Mouse (Mus musculus): ENCODE results near the gene Micu1. TPM values are rescaled to one million over a fixed set of nuclear protein-coding genes. Genes with fewer than 3 reads are reported as not detected.

Gene Micu1
- polyA plus RNA-seq, 1 experiment from 2014 or later, result 58.0 TPM

GRCm38 (mm10) chr10:59899341-59900173 is 197.3 kb downstream of the Micu1 start:
- WGBS, result 7% methylated on average over 21 of the region's 21 CpGs
- Histone ChIP-seq H3K27me3 (ENCODE audit: poor library complexity, severe bottlenecking) (no peaks in the 10 kb centered on the region), H3K27ac (peak overlapping the region; percentile 93), H3K9me3 (no peaks in the 10 kb centered on the region), H3K4me3 (peak overlapping the region; percentile 28), H3K4me1 (peaks cover 91% of the 10 kb centered on the region), H3K36me3 (replicated peaks) (peaks cover 39% of the 10 kb centered on the region)
- peak; percentile 86 for DNase-seq (ENCODE audit: extremely low spot score, low spot score)

- no peaks in the 10 kb centered on the region for H3K9me3 ChIP-seq
- H3K27me3 ChIP-seq (ENCODE audit: poor library complexity, severe bottlenecking), result no peaks in the 10 kb centered on the region
- no peak for DNase-seq (ENCODE audit: extremely low spot score, low spot score)
- peak overlapping the region; percentile 28 for H3K4me3 ChIP-seq
- H3K36me3 ChIP-seq (replicated peaks), result peaks cover 33% of the 10 kb centered on the region
- 55% methylated on average over 4 of the region's 4 CpGs for WGBS
- H3K27ac ChIP-seq, result peak overlapping the region; percentile 93
- H3K4me1 ChIP-seq, result peaks cover 85% of the 10 kb centered on the region
These were observed 197.8 kb downstream of the Micu1 start for GRCm38 (mm10) chr10:59900174-59900435.

- H3K36me3 ChIP-seq (replicated peaks), result peaks cover 25% of the 10 kb centered on the region
- H3K27me3 ChIP-seq (ENCODE audit: poor library complexity, severe bottlenecking), result no peaks in the 10 kb centered on the region
- no peaks in the 10 kb centered on the region for H3K9me3 ChIP-seq
- H3K4me3 ChIP-seq, result no peak overlapping the region
- WGBS, result 71% methylated on average over 4 of the region's 4 CpGs
- DNase-seq (ENCODE audit: extremely low spot score, low spot score), result no peak
- peaks cover 79% of the 10 kb centered on the region for H3K4me1 ChIP-seq
- peak overlapping the region; percentile 93 for H3K27ac ChIP-seq
These were observed 198.7 kb downstream of the Micu1 start for GRCm38 (mm10) chr10:59900939-59901338.

GRCm38 (mm10) chr10:59901463-59901862 is 199.2 kb downstream of the Micu1 start:
- WGBS, result 87% methylated on average over 1 of the region's 1 CpGs
- H3K27me3 ChIP-seq (ENCODE audit: poor library complexity, severe bottlenecking), result no peaks in the 10 kb centered on the region
- H3K27ac ChIP-seq, result peak overlapping the region; percentile 93
- no peaks in the 10 kb centered on the region for H3K9me3 ChIP-seq
- H3K4me3 ChIP-seq, result no peak overlapping the region
- no peak for DNase-seq (ENCODE audit: extremely low spot score, low spot score)
- H3K4me1 ChIP-seq, result peaks cover 74% of the 10 kb centered on the region
- H3K36me3 ChIP-seq (replicated peaks), result peaks cover 20% of the 10 kb centered on the region

- H3K4me1 ChIP-seq, result peaks cover 69% of the 10 kb centered on the region
- no peaks in the 10 kb centered on the region for H3K27me3 ChIP-seq (ENCODE audit: poor library complexity, severe bottlenecking)
These were observed 199.8 kb downstream of the Micu1 start for GRCm38 (mm10) chr10:59901986-59902605.

GRCm38 (mm10) chr10:59902606-59902990 is 200.3 kb downstream of the Micu1 start:
- H3K4me3 ChIP-seq, result no peak overlapping the region
- H3K36me3 ChIP-seq (replicated peaks), result peaks cover 8% of the 10 kb centered on the region; the same call in 1 of the 2 replicates
- H3K27ac ChIP-seq, result peak overlapping the region; percentile 93
- H3K9me3 ChIP-seq, result no peaks in the 10 kb centered on the region
- no peak for DNase-seq (ENCODE audit: extremely low spot score, low spot score)
- no peaks in the 10 kb centered on the region for H3K27me3 ChIP-seq (ENCODE audit: poor library complexity, severe bottlenecking)
- peaks cover 69% of the 10 kb centered on the region for H3K4me1 ChIP-seq
- WGBS, result 72% methylated on average over 8 of the region's 8 CpGs

More at GRCm38 (mm10) chr10:59901986-59902605, 199.8 kb downstream of the Micu1 start:
- H3K9me3 ChIP-seq, result no peaks in the 10 kb centered on the region
- no peak for DNase-seq (ENCODE audit: extremely low spot score, low spot score)
- WGBS, result 77% methylated on average over 8 of the region's 8 CpGs
- peaks cover 14% of the 10 kb centered on the region for H3K36me3 ChIP-seq (replicated peaks)
- H3K4me3 ChIP-seq, result no peak overlapping the region; the same call in 1 of the 2 replicates
- peak overlapping the region; percentile 93 for H3K27ac ChIP-seq

- peaks cover 69% of the 10 kb centered on the region for H3K4me1 ChIP-seq
- peaks cover 5% of the 10 kb centered on the region; the same call in 1 of the 2 replicates for H3K36me3 ChIP-seq (replicated peaks)
- WGBS, result 64% methylated on average over 7 of the region's 7 CpGs
- H3K9me3 ChIP-seq, result no peaks in the 10 kb centered on the region
- no peak for DNase-seq (ENCODE audit: extremely low spot score, low spot score)
- H3K4me3 ChIP-seq, result no peak overlapping the region
- H3K27me3 ChIP-seq (ENCODE audit: poor library complexity, severe bottlenecking), result peaks cover 2% of the 10 kb centered on the region; the same call in 1 of the 2 replicates
- peak overlapping the region; percentile 93 for H3K27ac ChIP-seq
These were observed 200.9 kb downstream of the Micu1 start for GRCm38 (mm10) chr10:59903170-59903569.

GRCm38 (mm10) chr10:59907080-59907609 is 204.9 kb downstream of the Micu1 start:
- H3K36me3 ChIP-seq (replicated peaks), result no peaks in the 10 kb centered on the region
- no peaks in the 10 kb centered on the region for H3K9me3 ChIP-seq
- WGBS, result 60% methylated on average over 3 of the region's 3 CpGs
- H3K27me3 ChIP-seq (ENCODE audit: poor library complexity, severe bottlenecking), result peaks cover 32% of the 10 kb centered on the region
- DNase-seq (ENCODE audit: extremely low spot score, low spot score), result no peak
- peak overlapping the region; percentile 80 for H3K27ac ChIP-seq
- peaks cover 68% of the 10 kb centered on the region for H3K4me1 ChIP-seq
- H3K4me3 ChIP-seq, result no peak overlapping the region

GRCm38 (mm10) chr10:59907695-59908299 is 205.5 kb downstream of the Micu1 start:
- Histone ChIP-seq H3K9me3 (no peaks in the 10 kb centered on the region), H3K36me3 (replicated peaks) (no peaks in the 10 kb centered on the region), H3K4me1 (peaks cover 68% of the 10 kb centered on the region), H3K4me3 (no peak overlapping the region), H3K27ac (peak overlapping the region; percentile 80), H3K27me3 (ENCODE audit: poor library complexity, severe bottlenecking) (peaks cover 32% of the 10 kb centered on the region)
- WGBS, result 43% methylated on average over 7 of the region's 7 CpGs
- DNase-seq (ENCODE audit: extremely low spot score, low spot score), result no peak

- no peak overlapping the region for H3K4me3 ChIP-seq
- DNase-seq (ENCODE audit: extremely low spot score, low spot score), result no peak
- H3K27me3 ChIP-seq (ENCODE audit: poor library complexity, severe bottlenecking), result peaks cover 32% of the 10 kb centered on the region
- no peaks in the 10 kb centered on the region for H3K36me3 ChIP-seq (replicated peaks)
- 60% methylated on average over 7 of the region's 7 CpGs for WGBS
- H3K27ac ChIP-seq, result peak overlapping the region; percentile 80
- H3K4me1 ChIP-seq, result peaks cover 59% of the 10 kb centered on the region
- no peaks in the 10 kb centered on the region for H3K9me3 ChIP-seq
These were observed 206.6 kb downstream of the Micu1 start for GRCm38 (mm10) chr10:59908776-59909315.

- Histone ChIP-seq H3K4me1 (peaks cover 59% of the 10 kb centered on the region), H3K27me3 (ENCODE audit: poor library complexity, severe bottlenecking) (peaks cover 32% of the 10 kb centered on the region), H3K4me3 (peak overlapping the region; percentile 20; the same call in 1 of the 2 replicates), H3K36me3 (replicated peaks) (no peaks in the 10 kb centered on the region), H3K27ac (peak overlapping the region; percentile 80), H3K9me3 (no peaks in the 10 kb centered on the region)
- DNase-seq (ENCODE audit: extremely low spot score, low spot score), result no peak
- WGBS, result 16% methylated on average over 14 of the region's 14 CpGs
These were observed 207.1 kb downstream of the Micu1 start for GRCm38 (mm10) chr10:59909357-59909847.

GRCm38 (mm10) chr10:59911091-59911490 is 208.8 kb downstream of the Micu1 start:
- H3K4me1 ChIP-seq, result peaks cover 65% of the 10 kb centered on the region
- H3K9me3 ChIP-seq, result no peaks in the 10 kb centered on the region
- DNase-seq (ENCODE audit: extremely low spot score, low spot score), result no peak
- H3K36me3 ChIP-seq (replicated peaks), result no peaks in the 10 kb centered on the region
- H3K27ac ChIP-seq, result peak overlapping the region; percentile 86
- peak overlapping the region; percentile 41; the same call in 1 of the 2 replicates for H3K4me3 ChIP-seq
- 26% methylated on average over 6 of the region's 6 CpGs for WGBS
- peaks cover 39% of the 10 kb centered on the region for H3K27me3 ChIP-seq (ENCODE audit: poor library complexity, severe bottlenecking)
